Mouse (Mus musculus): Measurements from ENCODE around the gene Ano6. TPM values are rescaled to one million over a fixed set of nuclear protein-coding genes. Genes with fewer than 3 reads are reported as not detected.

The Ano6 gene
- polyA plus RNA-seq, 1 experiment from 2014 or later: 16.2 TPM

DNA sequence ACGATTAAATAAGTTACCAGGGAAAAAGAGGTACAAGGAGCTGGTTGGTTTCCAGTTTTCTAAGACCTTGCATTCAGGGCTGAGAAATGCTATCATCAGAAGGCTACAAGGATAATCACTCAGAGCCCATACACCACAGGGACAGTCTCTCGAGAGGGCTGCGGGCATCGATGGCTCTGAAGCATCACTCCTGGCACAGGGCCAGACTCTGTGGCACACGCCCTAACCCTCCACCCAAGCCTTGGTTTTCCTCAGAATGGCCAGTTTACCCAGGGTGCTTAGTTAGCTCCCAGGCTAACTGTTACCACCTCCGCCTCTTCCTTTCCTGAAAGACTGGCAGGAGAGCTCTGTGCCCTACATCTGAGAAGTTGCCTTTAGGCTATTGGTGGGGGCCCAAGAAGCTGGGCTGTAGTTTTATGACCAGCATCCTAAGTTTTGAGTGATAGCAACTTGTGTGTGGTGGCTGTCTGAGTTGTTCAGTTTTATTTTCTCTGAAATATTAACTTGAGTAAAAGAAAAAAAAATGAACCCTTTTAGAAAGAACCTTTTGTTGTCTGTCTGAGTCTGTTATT is 57.9 kb downstream of the Ano6 start:
- WGBS: 53% methylated on average over 6 of the region's 6 CpGs

DNA sequence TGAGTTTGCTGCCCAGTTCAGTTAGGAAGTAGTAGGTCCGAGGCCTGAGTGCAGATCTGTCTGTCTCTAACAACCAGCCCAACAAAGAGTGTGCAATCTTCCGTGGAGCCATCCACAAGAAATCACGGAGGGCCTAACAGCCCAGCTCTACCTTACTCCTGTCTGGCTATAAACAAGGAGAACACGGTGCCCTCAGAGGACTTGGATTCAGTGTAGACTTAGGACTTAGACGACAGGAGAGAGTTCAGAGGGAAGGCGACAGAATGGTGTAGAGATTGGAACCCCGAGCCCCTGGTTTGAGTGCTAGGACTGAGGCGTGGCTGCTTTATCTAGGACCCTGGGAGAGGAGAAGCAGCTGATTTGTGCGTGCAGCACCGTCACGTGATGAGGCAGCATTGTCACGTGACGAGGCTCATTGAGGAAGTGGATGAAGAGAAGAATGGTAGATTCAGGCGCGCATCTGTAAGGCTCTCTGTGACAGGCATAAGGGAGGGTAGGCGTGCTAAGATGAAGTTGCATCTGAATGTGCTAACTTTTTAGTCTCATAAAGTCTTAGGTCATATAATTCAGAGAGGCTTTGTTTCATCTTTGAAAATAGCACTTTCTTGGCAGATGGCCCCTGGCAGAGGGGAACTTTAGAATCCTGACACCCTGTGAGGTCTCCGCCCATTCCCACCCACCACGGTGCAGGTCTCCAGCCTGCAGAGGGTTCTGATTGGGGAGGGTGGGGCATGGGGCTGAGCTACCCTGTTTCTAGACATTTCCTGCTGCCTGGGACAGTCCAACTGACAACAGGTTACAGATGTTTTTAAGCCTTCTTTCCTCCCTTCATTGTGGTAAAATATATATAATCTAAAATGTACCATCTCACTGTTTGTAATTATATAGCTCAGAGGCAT is 59.1 kb downstream of the Ano6 start:
- DNase-seq (ENCODE audit: low spot score) (no peak), ATAC-seq (ENCODE audit: low FRiP score, low TSS enrichment) (peak; percentile 49)
- Histone ChIP-seq H3K9me3 (ENCODE audit: control insufficient read depth, low read length) (no peaks in the 10 kb centered on the region), H3K27ac (replicated peaks) (no peak overlapping the region), H3K36me3 (ENCODE audit: control insufficient read depth, insufficient read depth, low read length) (no peaks in the 10 kb centered on the region; the same call in 1 of the 2 replicates), H3K4me3 (ENCODE audit: low read depth, low read length) (no peak overlapping the region), H3K4me2 (replicated peaks; ENCODE audit: low read depth) (no peak overlapping the region), H3K4me1 (replicated peaks; ENCODE audit: control insufficient read depth, insufficient read depth) (0 out of 2 replicates have a peak, but pooled peaks cover 4% of the 10 kb centered on the region), H3K27me3 (ENCODE audit: control insufficient read depth, insufficient read depth, low read length) (no peaks in the 10 kb centered on the region), H3K9ac (ENCODE audit: low read length) (no peak overlapping the region)
- TF ChIP-seq EP300 (optimal IDR thresholded peaks at IDR 0.05) (no peak), CTCF (IDR thresholded peaks at IDR 0.05; ENCODE audit: low read depth) (no peak)
- WGBS: 61% methylated on average over 18 of the region's 18 CpGs

More for the DNA sequence above, 57.9 kb downstream of the Ano6 start:
- Histone ChIP-seq H3K9ac (ENCODE audit: low read length) (no peak overlapping the region), H3K4me3 (ENCODE audit: low read depth, low read length) (no peak overlapping the region), H3K27ac (replicated peaks) (no peak overlapping the region), H3K4me1 (replicated peaks; ENCODE audit: control insufficient read depth, insufficient read depth) (0 out of 2 replicates have a peak, but pooled peaks cover 4% of the 10 kb centered on the region), H3K36me3 (ENCODE audit: control insufficient read depth, insufficient read depth, low read length) (no peaks in the 10 kb centered on the region), H3K4me2 (replicated peaks; ENCODE audit: low read depth) (no peak overlapping the region), H3K27me3 (ENCODE audit: control insufficient read depth, insufficient read depth, low read length) (no peaks in the 10 kb centered on the region), H3K9me3 (ENCODE audit: control insufficient read depth, low read length) (no peaks in the 10 kb centered on the region)
- 0 out of 2 replicates have a peak, but pooled peaks have one; percentile 21 for ATAC-seq (ENCODE audit: low FRiP score, low TSS enrichment)
- peak; percentile 26 for DNase-seq (ENCODE audit: low spot score)
- no peak for TF ChIP-seq CTCF (IDR thresholded peaks at IDR 0.05; ENCODE audit: low read depth)
- no peak for TF ChIP-seq EP300 (optimal IDR thresholded peaks at IDR 0.05)

GRCm38 (mm10) chr15:95850546-95850945 is 59.9 kb downstream of the Ano6 start:
- Histone ChIP-seq H3K4me3 (ENCODE audit: low read depth, low read length) (no peak overlapping the region), H3K4me2 (replicated peaks; ENCODE audit: low read depth) (no peak overlapping the region), H3K9ac (ENCODE audit: low read length) (no peak overlapping the region), H3K36me3 (ENCODE audit: control insufficient read depth, insufficient read depth, low read length) (no peaks in the 10 kb centered on the region; the same call in 1 of the 2 replicates), H3K27ac (replicated peaks) (no peak overlapping the region), H3K4me1 (replicated peaks; ENCODE audit: control insufficient read depth, insufficient read depth) (0 out of 2 replicates have a peak, but pooled peaks cover 4% of the 10 kb centered on the region), H3K9me3 (ENCODE audit: control insufficient read depth, low read length) (no peaks in the 10 kb centered on the region), H3K27me3 (ENCODE audit: control insufficient read depth, insufficient read depth, low read length) (no peaks in the 10 kb centered on the region)
- TF ChIP-seq CTCF (IDR thresholded peaks at IDR 0.05; ENCODE audit: low read depth) (peak; percentile 22; the same call in 1 of the 2 replicates), EP300 (optimal IDR thresholded peaks at IDR 0.05) (no peak)
- DNase-seq (ENCODE audit: low spot score): no peak
- WGBS: 88% methylated on average over 5 of the region's 5 CpGs
- ATAC-seq (ENCODE audit: low FRiP score, low TSS enrichment): no peak

GRCm38 (mm10) chr15:95855051-95855844 is 64.6 kb downstream of the Ano6 start:
- ATAC-seq (ENCODE audit: low FRiP score, low TSS enrichment): peak; percentile 51; the same call in 1 of the 2 replicates
- Histone ChIP-seq H3K27me3 (ENCODE audit: control insufficient read depth, insufficient read depth, low read length) (no peaks in the 10 kb centered on the region), H3K27ac (replicated peaks) (no peak overlapping the region), H3K4me3 (ENCODE audit: low read depth, low read length) (no peak overlapping the region), H3K36me3 (ENCODE audit: control insufficient read depth, insufficient read depth, low read length) (no peaks in the 10 kb centered on the region; the same call in 1 of the 2 replicates), H3K9me3 (ENCODE audit: control insufficient read depth, low read length) (no peaks in the 10 kb centered on the region), H3K4me1 (replicated peaks; ENCODE audit: control insufficient read depth, insufficient read depth) (no peaks in the 10 kb centered on the region), H3K4me2 (replicated peaks; ENCODE audit: low read depth) (no peak overlapping the region), H3K9ac (ENCODE audit: low read length) (no peak overlapping the region)
- DNase-seq (ENCODE audit: low spot score): no peak
- peak; percentile 39; the same call in 1 of the 2 replicates for TF ChIP-seq CTCF (IDR thresholded peaks at IDR 0.05; ENCODE audit: low read depth)
- no peak for TF ChIP-seq EP300 (optimal IDR thresholded peaks at IDR 0.05)
- 84% methylated on average over 13 of the region's 13 CpGs for WGBS

DNA sequence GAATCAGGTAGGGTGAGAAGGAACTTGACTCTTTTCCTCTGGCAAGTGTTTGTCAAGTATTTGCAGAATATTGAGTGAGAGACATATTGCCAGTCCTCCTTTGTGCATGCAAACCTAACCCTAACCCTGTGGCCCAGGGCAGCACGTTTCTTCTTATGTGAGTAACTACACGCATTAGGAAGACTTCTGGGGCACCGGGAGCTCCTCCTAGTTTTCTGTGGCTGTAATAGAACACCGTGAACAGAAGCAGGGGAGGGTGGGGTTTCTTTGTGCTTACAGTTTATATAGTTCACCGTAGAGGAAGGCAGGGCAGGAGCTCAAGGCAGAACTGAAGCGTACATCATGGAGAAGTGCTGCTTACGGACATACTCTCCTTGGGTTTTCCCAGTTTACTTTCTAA is 65.3 kb downstream of the Ano6 start:
- no peaks in the 10 kb centered on the region; the same call in 1 of the 2 replicates for H3K36me3 ChIP-seq (ENCODE audit: control insufficient read depth, insufficient read depth, low read length)
- no peak overlapping the region for H3K4me2 ChIP-seq (replicated peaks; ENCODE audit: low read depth)
- TF ChIP-seq CTCF (IDR thresholded peaks at IDR 0.05; ENCODE audit: low read depth) (0 out of 2 replicates have a peak, but pooled peaks have one; percentile 18), EP300 (optimal IDR thresholded peaks at IDR 0.05) (no peak)
- H3K4me3 ChIP-seq (ENCODE audit: low read depth, low read length): no peak overlapping the region
- peak; percentile 65 for DNase-seq (ENCODE audit: low spot score)
- no peaks in the 10 kb centered on the region for H3K9me3 ChIP-seq (ENCODE audit: control insufficient read depth, low read length)
- ATAC-seq (ENCODE audit: low FRiP score, low TSS enrichment): peak; percentile 61; the same call in 1 of the 2 replicates
- H3K27me3 ChIP-seq (ENCODE audit: control insufficient read depth, insufficient read depth, low read length): no peaks in the 10 kb centered on the region
- WGBS: 23% methylated on average over 7 of the region's 7 CpGs
- H3K9ac ChIP-seq (ENCODE audit: low read length): no peak overlapping the region
- no peaks in the 10 kb centered on the region for H3K4me1 ChIP-seq (replicated peaks; ENCODE audit: control insufficient read depth, insufficient read depth)
- H3K27ac ChIP-seq (replicated peaks): 0 out of 2 replicates have a peak overlapping the region, but pooled peaks have one; percentile 40

Data from stomach, postnatal 0 days (tissue).